Mouse (Mus musculus) granulocyte monocyte progenitor cell, adult 5-6 weeks (primary cell): ENCODE results near the gene Pacs1. TPM values are rescaled to one million over a fixed set of nuclear protein-coding genes. Genes with fewer than 3 reads are reported as not detected.
"Not testable (repeated sequence)": the region's sequence is repeated elsewhere in the genome, so short reads cannot be mapped to it uniquely, and the experiment has no call there.

Source experiments
- ATAC-seq: replicated peaks from 2 replicates; pipeline ENCODE4 v1.8.0; 2016; ENCODE audit warnings: mild to moderate bottlenecking, moderate TSS enrichment, inconsistent platforms; ENCODE audit not compliant: poor library complexity, severe bottlenecking
- total RNA-seq, 2 experiments: library from RNA; stranded (forward) in 1 of 2; stranded (reverse) in 1 of 2; fragments of 200-712, 200-1000 nt in 1 of 2; fragments of >200 nt in 1 of 2; fragmentation: Nextera tagmentation in 1 of 2; gene quantifications; 2 replicates each; pipeline ENCODE4 v1.2.3; 2014 to 2017

The Pacs1 gene
- total RNA-seq, 2 experiments from 2014 or later: 6.5 to 13.5 TPM

GRCm38 (mm10) chr19:5269392-5269791 lies 3.5 kb downstream of the Pacs1 start:
- ATAC-seq: no peak

GRCm38 (mm10) chr19:5268875-5269274 lies 4.0 kb downstream of the Pacs1 start:
- no peak for ATAC-seq

- ATAC-seq: no peak
These were observed 4.9 kb downstream of the Pacs1 start for GRCm38 (mm10) chr19:5268017-5268416.

GRCm38 (mm10) chr19:5267015-5267414 lies 5.9 kb downstream of the Pacs1 start:
- no peak for ATAC-seq

- peak; percentile 84 for ATAC-seq
These were observed 15.8 kb downstream of the Pacs1 start for GRCm38 (mm10) chr19:5257140-5257539.

GRCm38 (mm10) chr19:5236981-5237380 lies 35.9 kb downstream of the Pacs1 start:
- ATAC-seq: not testable (repeated sequence)

DNA sequence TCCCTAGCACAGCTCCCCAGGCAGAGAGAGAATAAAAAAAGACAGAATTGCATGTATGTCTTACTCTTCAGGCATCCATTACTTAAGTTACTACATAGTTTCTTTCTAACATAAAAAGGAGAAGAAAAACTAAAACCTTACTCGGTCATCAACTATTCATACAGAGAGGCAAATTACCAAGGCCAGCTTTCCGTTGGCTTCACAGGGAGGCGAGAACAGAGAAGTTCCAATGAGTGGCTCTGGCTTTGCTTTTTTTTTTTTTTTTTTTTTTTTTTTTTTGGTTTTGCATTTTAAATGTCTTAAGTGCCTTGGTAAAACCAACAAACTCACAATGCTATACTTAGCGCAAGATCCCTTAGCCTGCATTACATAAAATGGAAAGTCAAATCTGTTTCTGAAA lies 40.2 kb downstream of the Pacs1 start:
- no peak for ATAC-seq

DNA sequence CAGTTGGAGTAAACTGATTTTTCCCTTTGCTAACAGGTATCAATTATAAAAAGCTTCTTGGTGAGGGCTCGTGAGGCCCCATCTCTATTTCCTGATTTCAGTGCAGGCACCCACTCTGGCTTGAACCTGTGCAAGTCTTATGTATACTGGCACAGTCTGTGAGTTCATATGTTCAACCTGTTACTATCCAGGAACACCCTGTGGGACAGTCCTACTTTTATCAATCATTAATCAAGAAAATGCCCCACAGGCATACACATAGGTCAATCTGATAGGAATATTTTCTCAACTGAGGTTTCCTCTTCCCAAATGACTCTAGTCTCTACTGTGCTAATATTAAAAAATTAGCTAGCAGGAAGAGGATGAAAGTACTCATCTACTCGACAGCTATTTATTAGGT lies 42.8 kb downstream of the Pacs1 start:
- no peak for ATAC-seq

DNA sequence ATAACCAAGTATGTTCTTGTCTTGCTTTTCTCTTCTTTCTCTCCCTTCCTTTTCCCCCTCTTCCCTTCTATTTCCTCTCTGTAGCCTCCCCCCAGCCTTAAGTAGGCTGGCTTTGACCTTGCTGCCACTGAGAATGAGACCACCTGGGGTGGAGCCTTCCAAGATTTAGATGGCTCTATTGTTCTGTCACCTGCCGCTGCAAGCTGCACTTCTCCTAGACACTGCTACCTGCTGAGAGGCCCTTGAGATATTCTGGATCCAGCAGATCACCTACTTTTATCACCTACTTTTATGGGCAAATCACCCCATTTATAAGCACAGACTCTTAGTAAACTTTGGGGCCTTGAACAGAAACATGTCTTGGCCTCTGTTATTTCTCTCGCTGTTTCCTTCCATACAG lies 48.3 kb downstream of the Pacs1 start:
- no peak for ATAC-seq

DNA sequence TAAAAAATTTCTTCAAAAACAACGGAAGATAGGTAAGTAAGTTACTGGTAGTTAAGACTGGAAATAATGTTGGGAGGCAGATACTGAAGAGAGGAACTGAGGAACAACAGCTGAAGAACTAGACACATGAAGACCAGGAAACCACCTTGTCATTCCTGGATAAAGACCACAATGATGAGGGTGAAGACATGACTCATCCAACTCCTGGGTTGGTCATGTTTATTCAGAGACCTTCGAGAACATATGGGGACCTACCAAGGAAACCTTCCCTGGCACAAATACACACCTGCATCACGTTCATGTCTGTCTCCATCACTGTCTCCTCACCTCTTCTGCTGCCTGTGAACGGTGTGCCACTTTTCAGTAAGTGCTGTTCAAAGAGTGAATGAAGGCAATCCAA lies 48.8 kb downstream of the Pacs1 start:
- no peak for ATAC-seq

DNA sequence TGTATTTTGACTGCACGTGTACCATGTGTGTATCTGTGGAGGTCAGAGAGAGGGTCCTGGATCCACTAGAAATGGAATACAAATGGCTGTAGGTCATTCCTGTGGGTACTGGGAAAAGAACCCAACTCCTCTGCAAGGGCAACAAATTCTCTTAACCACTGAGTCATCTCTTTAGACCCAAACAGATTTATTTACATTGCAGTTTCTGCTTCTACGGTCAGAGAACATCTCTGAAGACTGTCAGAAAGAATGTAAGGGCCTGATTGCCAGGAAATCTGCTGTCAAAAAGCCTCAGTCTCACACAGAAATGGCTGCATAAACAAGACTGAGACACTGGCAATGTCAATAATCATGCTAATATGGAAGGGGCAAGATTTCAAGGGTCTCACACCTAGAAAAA lies 51.0 kb downstream of the Pacs1 start:
- no peak for ATAC-seq

- not testable (repeated sequence) for ATAC-seq
These were observed 51.6 kb downstream of the Pacs1 start for GRCm38 (mm10) chr19:5221219-5221723.

GRCm38 (mm10) chr19:5220389-5220788 lies 52.5 kb downstream of the Pacs1 start:
- ATAC-seq: no peak

GRCm38 (mm10) chr19:5201691-5202090 lies 71.2 kb downstream of the Pacs1 start:
- ATAC-seq: no peak

DNA sequence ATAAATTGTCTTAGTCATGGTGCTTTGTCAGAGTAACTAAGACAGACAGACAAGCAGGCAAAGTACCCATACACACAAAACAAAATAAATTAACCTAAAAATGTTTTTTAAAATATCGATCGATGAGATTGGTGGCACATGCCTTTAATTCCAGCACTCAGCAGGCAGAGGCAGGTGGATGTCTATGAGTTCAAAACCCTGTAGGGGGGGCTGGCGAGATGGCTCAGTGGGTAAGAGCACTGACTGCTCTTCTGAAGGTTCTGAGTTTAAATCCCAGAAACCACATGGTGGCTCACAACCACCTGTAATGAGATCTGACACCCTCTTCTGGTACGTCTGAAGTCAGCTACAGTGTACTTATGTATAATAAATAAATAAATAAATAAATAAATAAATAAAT lies 72.3 kb downstream of the Pacs1 start:
- not testable (repeated sequence) for ATAC-seq

DNA sequence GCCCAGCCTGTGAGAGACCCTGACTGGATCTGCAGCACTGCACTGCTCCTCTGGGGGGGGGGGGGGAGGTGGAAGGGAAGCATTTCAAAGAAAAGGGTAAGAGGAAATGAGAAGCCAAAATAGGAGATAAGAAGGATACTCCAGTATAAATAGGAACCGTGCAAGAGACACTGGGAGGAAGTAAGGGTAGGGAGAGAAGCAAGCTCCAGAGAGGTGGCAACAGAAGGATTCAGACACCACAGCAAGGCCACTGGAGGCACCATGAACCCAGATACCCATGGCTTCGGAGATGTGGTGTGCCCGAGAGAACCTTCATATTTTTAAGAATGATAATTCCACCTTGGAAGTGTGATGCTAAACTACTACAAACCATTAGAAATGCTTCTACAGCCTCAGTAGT lies 74.4 kb downstream of the Pacs1 start:
- ATAC-seq: peak; percentile 27; the same call in 1 of the 2 replicates

DNA sequence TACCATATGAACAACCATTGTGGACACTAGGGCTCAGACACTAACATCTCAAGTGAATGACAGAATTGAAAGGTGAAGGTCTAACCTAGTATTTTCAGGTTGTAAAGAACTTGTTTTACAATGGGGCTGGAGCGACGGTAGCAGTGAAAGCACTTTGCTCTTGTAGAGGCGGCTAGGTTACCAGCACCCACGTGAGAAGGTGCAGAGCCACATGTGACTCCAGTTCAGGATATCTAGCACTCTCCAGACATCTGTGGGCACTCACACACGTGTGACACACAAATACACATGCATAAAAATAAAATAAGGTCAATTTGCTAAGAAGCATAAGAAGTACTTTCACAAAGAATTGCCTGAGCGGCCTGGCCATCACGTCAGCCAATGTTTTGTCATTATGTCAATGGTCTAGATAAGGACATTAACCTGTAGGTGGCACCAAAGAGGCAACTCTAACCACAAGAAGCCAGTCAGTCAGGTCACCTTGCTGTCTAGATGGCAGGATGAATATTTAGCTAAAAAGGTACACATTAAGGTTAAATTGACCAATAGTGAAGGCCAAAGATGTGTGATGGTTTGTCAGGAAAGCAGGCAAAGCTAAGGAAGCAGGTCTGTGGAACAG lies 77.4 kb downstream of the Pacs1 start:
- peak; percentile 53 for ATAC-seq

DNA sequence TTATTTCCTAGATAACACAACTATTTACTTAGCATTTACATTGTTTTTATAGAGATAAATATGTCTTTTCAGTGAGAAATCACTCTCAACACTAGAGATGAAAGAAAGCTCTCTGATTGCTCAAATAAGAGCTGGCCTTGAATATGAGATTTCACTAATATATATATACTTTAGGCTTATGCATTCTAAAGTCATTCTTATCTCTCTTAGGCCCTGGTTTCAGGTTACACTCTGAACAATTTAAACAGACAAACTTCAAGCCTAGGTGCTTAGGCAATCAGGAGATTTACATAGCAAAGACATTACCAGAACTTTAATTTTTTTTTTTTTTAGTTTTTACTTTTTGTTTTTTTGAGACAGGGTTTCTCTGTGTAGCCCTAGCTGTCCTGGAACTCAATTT lies 80.5 kb downstream of the Pacs1 start:
- no peak for ATAC-seq

DNA sequence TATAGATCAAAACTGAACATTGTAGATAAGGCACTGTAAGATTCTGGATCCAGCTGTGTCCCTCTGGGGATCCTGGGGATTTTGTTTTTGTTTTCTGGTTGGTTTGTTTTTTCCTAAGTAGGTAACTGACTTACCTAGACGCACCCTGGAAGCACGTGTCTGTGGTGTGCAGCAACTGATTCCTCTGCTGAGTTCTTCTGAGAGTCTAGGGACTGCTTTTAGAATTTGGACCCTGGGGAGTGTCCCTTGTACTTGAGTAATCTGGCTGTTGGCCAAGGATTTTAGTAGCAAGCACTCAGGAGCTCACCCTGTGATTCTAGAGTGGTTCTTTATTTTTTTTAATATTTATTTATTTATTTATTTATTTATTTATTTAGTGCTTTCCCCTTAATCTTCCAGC lies 85.5 kb downstream of the Pacs1 start:
- ATAC-seq: no peak

DNA sequence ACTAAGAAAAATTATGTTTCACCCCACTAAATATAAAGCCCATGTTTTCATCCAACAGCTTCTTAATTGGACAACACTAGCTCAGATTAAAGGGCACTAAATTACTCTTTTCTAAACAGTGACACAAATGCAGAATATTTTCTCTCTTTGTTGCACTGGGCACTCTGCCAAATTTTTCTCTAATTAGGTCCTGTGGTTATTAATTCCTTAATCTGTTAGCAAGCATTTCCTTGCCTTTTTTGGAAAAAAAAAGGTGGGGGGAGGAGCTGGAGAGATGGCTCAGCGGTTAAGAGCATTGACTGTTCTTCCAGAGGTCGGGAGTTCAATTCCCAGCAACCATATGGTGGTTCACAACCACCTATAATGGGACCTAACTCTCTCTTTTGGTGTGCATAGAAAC lies 91.0 kb downstream of the Pacs1 start:
- ATAC-seq: no peak

DNA sequence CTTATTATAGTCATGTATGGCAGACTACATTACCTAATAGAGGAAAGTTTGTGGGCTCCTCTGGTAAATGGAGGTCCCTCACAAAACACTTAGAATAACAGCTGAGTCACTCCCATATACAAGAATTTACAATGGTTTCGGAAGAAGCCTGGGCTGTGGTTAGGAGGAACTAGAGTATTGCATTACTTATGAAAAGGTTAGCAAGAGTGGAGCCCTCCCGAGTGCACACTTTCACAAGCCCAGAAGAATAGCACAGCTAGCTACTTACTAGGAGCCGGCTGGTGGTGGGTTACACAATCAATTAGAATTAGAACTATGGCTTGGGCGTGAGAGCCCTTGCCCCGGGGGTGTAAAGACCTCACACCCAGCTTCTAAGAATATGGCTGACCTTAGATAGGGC lies 94.3 kb downstream of the Pacs1 start:
- ATAC-seq: peak; percentile 100

GRCm38 (mm10) chr19:5170430-5170829 lies 102.5 kb downstream of the Pacs1 start:
- no peak for ATAC-seq

DNA sequence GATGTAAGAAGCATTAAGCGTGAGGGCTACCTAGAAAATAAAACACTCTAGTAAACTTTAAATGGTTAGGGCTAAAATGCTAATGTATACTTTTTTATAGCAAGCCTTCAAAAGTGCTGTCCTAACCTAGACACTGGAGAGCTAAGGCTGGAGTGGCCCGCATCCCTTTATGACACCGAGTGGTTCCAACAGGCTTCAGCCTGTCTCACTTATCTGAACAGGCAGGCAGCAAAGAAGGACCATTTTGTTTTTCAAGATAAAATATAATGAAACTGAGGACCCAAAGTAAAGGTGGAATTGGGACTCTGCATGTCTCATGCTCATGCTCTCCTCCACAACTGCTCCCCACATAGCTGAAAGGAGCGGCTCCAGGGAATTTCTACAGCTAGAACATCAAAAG lies 105.4 kb downstream of the Pacs1 start:
- no peak for ATAC-seq
